In the genomic region with DNA sequence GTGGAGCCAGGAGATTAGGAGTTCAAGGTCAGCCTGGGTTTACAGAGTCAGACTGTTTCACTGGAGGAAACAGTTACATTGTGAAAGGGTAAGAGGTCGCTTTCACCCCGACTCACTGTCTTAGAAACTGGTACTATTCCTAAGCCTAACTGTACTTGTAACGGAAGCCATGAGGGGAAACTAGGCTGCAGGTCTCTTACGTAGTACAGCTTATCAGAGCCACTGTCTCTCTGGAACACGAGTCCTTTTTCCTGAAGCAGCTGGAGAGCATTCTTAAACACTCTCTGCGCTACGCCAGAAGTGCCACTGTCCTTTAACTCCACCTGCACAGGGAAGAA, we compare ENCODE assay signal across 10 mouse cellular contexts. TPM values are rescaled to one million over a fixed set of nuclear protein-coding genes. Genes with fewer than 3 reads are reported as not detected.
DNase-seq lines count a peak whose midpoint lies in the region; ATAC-seq and TF ChIP-seq lines count a peak whose summit lies in the region.
"Had no signal": no experiment of that assay in that cellular context is flagged by ENCODE, and none has a peak within 500 bp of the region (broad histone marks: within the 10 kb centered on the region; RNA-seq: fewer than 3 reads in every experiment).

No protein-coding gene starts in this region.

- H3K4me1 ChIP-seq in kidney, adult 2 months (ENCODE audit: control insufficient read depth, insufficient read depth, low read length): peaks cover 7% of the 10 kb centered on the region; the same call in 1 of the 2 replicates
- H3K4me1 ChIP-seq in bone marrow, adult 2 months (ENCODE audit: control insufficient read depth, insufficient read depth, low read length): peaks cover 18% of the 10 kb centered on the region
- H3K4me1 ChIP-seq in heart, embryonic 15.5 days (replicated peaks): peaks cover 57% of the 10 kb centered on the region
- H3K4me1 ChIP-seq in liver, postnatal 0 days (ENCODE audit: insufficient read depth): peaks cover 39% of the 10 kb centered on the region

- H3K4me2 ChIP-seq in heart, embryonic 15.5 days: no peak overlapping the region
- peak overlapping the region; percentile 61 for H3K4me2 ChIP-seq in liver, postnatal 0 days (ENCODE audit: low read depth, low read length)

- no peak for ATAC-seq in heart, embryonic 15.5 days (replicated peaks; ENCODE audit: insufficient number of reproducible peaks, insufficient read depth, low FRiP score, low read depth)
- no peak for ATAC-seq in liver, postnatal 0 days

- H3K4me3 ChIP-seq in kidney, adult 2 months (ENCODE audit: insufficient read depth, low read depth, low read length): no peak overlapping the region
- no peak overlapping the region for H3K4me3 ChIP-seq in bone marrow, adult 2 months (replicated peaks; ENCODE audit: control insufficient read depth, low read depth, low read length)
- no peak overlapping the region for H3K4me3 ChIP-seq in heart, embryonic 15.5 days
- no peak overlapping the region for H3K4me3 ChIP-seq in liver, postnatal 0 days (ENCODE audit: low read depth, low read length)

- TF ChIP-seq EP300 in liver, postnatal 0 days (IDR thresholded peaks at IDR 0.05; ENCODE audit: low read depth): no peak

- peak overlapping the region; percentile 77 for H3K27ac ChIP-seq in kidney, adult 2 months (ENCODE audit: insufficient read depth, low read depth, low read length)
- peak overlapping the region; percentile 67 for H3K27ac ChIP-seq in bone marrow, adult 2 months (ENCODE audit: control insufficient read depth, insufficient read depth, low read depth, low read length, poor library complexity)
- H3K27ac ChIP-seq in heart, embryonic 15.5 days: peak overlapping the region; percentile 81
- H3K27ac ChIP-seq in liver, postnatal 0 days (ENCODE audit: low read depth): peak overlapping the region; percentile 89

- no peaks in the 10 kb centered on the region for H3K36me3 ChIP-seq in kidney, adult 2 months (ENCODE audit: control insufficient read depth, insufficient read depth, low read length)
- peaks cover 6% of the 10 kb centered on the region; the same call in 1 of the 2 replicates for H3K36me3 ChIP-seq in heart, embryonic 15.5 days
- no peaks in the 10 kb centered on the region for H3K36me3 ChIP-seq in liver, postnatal 0 days (replicated peaks; ENCODE audit: insufficient read depth, low read length)

- WGBS in kidney, adult 2 months: 73% methylated on average over 7 of the region's 7 CpGs
- WGBS in bone marrow, adult 2 months: 28% methylated on average over 7 of the region's 7 CpGs
- 55% methylated on average over 7 of the region's 7 CpGs for WGBS in heart, embryonic 15.5 days
- 47% methylated on average over 7 of the region's 7 CpGs for whole genome bisulfite sequencing in liver, postnatal 0 days (ENCODE audit: insufficient replicate concordance)

- TF ChIP-seq POLR2A in kidney, adult 2 months (IDR thresholded peaks at IDR 0.05; ENCODE audit: low read depth, low read length): no peak
- TF ChIP-seq POLR2A in bone marrow, adult 2 months (IDR thresholded peaks at IDR 0.05; ENCODE audit: borderline replicate concordance, control insufficient read depth, low read depth, low read length): no peak

- no peak overlapping the region for H3K9ac ChIP-seq in heart, embryonic 15.5 days
- H3K9ac ChIP-seq in liver, postnatal 0 days (replicated peaks): peak overlapping the region; percentile 57

- no peaks in the 10 kb centered on the region for H3K27me3 ChIP-seq in kidney, adult 2 months (replicated peaks; ENCODE audit: control insufficient read depth, insufficient read depth, low read length)
- H3K27me3 ChIP-seq in heart, embryonic 15.5 days: no peaks in the 10 kb centered on the region
- H3K27me3 ChIP-seq in liver, postnatal 0 days (ENCODE audit: insufficient read depth, low read length): no peaks in the 10 kb centered on the region

- H3K9me3 ChIP-seq in heart, embryonic 15.5 days (replicated peaks): no peaks in the 10 kb centered on the region
- H3K9me3 ChIP-seq in liver, postnatal 0 days (ENCODE audit: low read length): no peaks in the 10 kb centered on the region

- DNase-seq in kidney, adult 2 months: no peak
- DNase-seq in kidney, postnatal 25 days: no peak
- DNase-seq in liver, postnatal 0 days: no peak
- no peak for DNase-seq in adrenal gland, postnatal 36 days
- no peak for DNase-seq in adrenal gland, adult 8-10 months
- DNase-seq in kidney, adult 8-10 months: no peak
- DNase-seq: cerebellum, adult 8-10 months; right cerebral cortex, postnatal 4 days had no signal

- no peak for TF ChIP-seq CTCF in kidney, adult 2 months (conservative IDR thresholded peaks at IDR 0.05; ENCODE audit: insufficient read depth, insufficient read length, low read depth, low read length)
- no peak for TF ChIP-seq CTCF in bone marrow, adult 2 months (IDR thresholded peaks at IDR 0.05; ENCODE audit: control insufficient read depth, insufficient read depth, low read length)
- no peak for TF ChIP-seq CTCF in liver, postnatal 0 days (IDR thresholded peaks at IDR 0.05; ENCODE audit: low read depth)

RNA-seq across cellular contexts. Expression of a gene that starts 27.2 kb away (rescaled TPM):
- 12.3 and 14.2 TPM in 2 replicates for polyA plus RNA-seq in kidney, adult 2 months (2012; rRNA removed)
- polyA plus RNA-seq in bone marrow, adult 2 months (2011; ENCODE audit: insufficient read depth, insufficient read length, low replicate concordance, missing spikeins): 7.5 and 19.1 TPM in 2 replicates
- 29.0 and 36.1 TPM in 2 replicates for polyA plus RNA-seq in heart, embryonic 15.5 days (2015; fragmentation: Nextera tagmentation; extraction: Ambion mirVana)
- polyA plus RNA-seq in liver, postnatal 0 days (2015; fragmentation: Nextera tagmentation; extraction: Ambion mirVana): 4.4 and 5.4 TPM in 2 replicates
- total RNA-seq in adrenal gland, postnatal 36 days (2021): 10 to 100 TPM; 12.9 to 14.7 TPM
- 10 to 100 TPM; 10.3 to 15.5 (median 13.8) TPM for total RNA-seq in adrenal gland, adult 8-10 months (2022)

RNA-seq across cellular contexts. Expression of a gene that starts 45.9 kb away (rescaled TPM):
- 14.9 and 15.5 TPM in 2 replicates for polyA plus RNA-seq in kidney, adult 2 months (2012; rRNA removed)
- 6.3 and 8.3 TPM in 2 replicates for polyA plus RNA-seq in bone marrow, adult 2 months (2011; ENCODE audit: insufficient read depth, insufficient read length, low replicate concordance, missing spikeins)
- 5.3 and 7.2 TPM in 2 replicates for polyA plus RNA-seq in heart, embryonic 15.5 days (2015; fragmentation: Nextera tagmentation; extraction: Ambion mirVana)
- polyA plus RNA-seq in liver, postnatal 0 days (2015; fragmentation: Nextera tagmentation; extraction: Ambion mirVana): 0.82 and 0.95 TPM in 2 replicates
- total RNA-seq in adrenal gland, postnatal 36 days (2021): 10 to 100 TPM; 46.5 to 65.9 TPM
- 10 to 100 TPM; 26.9 to 54.9 (median 36.4) TPM for total RNA-seq in adrenal gland, adult 8-10 months (2022)
